Mouse (Mus musculus): ENCODE measurements at regions not wholly inside any gene's neighbourhood (a gene's known extent, or its start where the extent isn't known, plus 50 kb on each side); places are given as distances from the start of the nearest gene placed in this dataset.

DNA sequence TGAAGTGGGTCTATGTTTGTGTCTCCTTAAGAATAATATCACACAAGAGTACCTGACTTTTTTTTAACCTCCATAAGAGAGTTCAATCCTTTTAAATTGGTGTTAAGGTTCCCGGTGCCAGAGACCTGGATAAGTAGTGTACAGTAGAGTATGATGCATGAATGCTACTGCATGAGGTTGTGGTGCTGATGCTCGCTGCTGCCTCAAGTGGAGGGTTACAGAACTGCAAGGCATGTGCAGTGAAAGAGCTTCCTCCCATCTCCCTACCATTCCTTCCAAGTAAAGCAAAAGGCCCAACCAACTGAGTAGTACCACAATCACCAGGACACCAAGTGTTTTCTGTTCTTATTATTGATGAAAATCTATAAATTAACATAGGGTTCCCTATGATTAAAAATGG is 227.5 kb downstream of the Plod2 start:
- H3K4me1 ChIP-seq (ENCODE audit: insufficient read depth, low read length) = no peaks in the 10 kb centered on the region
- no peak for ATAC-seq
- H3K27ac ChIP-seq = no peak overlapping the region
- H3K9me3 ChIP-seq (ENCODE audit: low read length) = no peaks in the 10 kb centered on the region
- DNase-seq (ENCODE audit: low spot score) = no peak
- H3K4me2 ChIP-seq (ENCODE audit: low read depth, low read length) = no peak overlapping the region
- 54% methylated on average over 2 of the region's 2 CpGs for WGBS
- no peaks in the 10 kb centered on the region for H3K27me3 ChIP-seq (ENCODE audit: insufficient read depth, low read length)
- H3K9ac ChIP-seq (replicated peaks; ENCODE audit: low read length) = no peak overlapping the region
- H3K4me3 ChIP-seq (ENCODE audit: low read length) = no peak overlapping the region
- TF ChIP-seq CTCF (IDR thresholded peaks at IDR 0.05; ENCODE audit: low read depth) = peak; percentile 66
- no peaks in the 10 kb centered on the region for H3K36me3 ChIP-seq (ENCODE audit: insufficient read depth, low read length)

DNA sequence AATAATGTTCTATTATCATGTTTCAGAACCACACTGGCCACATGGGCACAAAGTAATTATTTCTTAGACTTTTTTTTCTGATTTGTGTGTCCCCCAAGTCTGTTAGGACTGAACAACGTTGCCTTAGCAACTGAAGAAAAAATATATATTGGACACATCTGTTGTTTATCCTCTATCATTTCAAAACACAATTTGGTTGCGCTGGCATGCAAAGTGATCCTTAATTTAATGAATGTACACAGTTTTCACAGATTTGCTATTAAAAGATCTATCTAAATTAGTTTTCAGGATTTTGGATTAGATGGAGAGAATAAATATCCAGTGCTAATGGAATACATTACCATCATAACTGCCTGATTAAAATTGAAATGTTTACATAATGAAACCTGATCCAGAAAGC is 229.0 kb downstream of the Plod2 start:
- no peaks in the 10 kb centered on the region for H3K9me3 ChIP-seq (ENCODE audit: low read length)
- H3K4me2 ChIP-seq (ENCODE audit: low read depth, low read length) = no peak overlapping the region
- DNase-seq (ENCODE audit: low spot score) = no peak
- H3K36me3 ChIP-seq (ENCODE audit: insufficient read depth, low read length) = no peaks in the 10 kb centered on the region
- no peak overlapping the region for H3K9ac ChIP-seq (replicated peaks; ENCODE audit: low read length)
- no peak for ATAC-seq
- H3K27me3 ChIP-seq (ENCODE audit: insufficient read depth, low read length) = no peaks in the 10 kb centered on the region
- no peak overlapping the region for H3K4me3 ChIP-seq (ENCODE audit: low read length)
- H3K27ac ChIP-seq = no peak overlapping the region
- no peak for TF ChIP-seq CTCF (IDR thresholded peaks at IDR 0.05; ENCODE audit: low read depth)
- no peaks in the 10 kb centered on the region for H3K4me1 ChIP-seq (ENCODE audit: insufficient read depth, low read length)
- 75% methylated on average over 2 of the region's 2 CpGs for WGBS

DNA sequence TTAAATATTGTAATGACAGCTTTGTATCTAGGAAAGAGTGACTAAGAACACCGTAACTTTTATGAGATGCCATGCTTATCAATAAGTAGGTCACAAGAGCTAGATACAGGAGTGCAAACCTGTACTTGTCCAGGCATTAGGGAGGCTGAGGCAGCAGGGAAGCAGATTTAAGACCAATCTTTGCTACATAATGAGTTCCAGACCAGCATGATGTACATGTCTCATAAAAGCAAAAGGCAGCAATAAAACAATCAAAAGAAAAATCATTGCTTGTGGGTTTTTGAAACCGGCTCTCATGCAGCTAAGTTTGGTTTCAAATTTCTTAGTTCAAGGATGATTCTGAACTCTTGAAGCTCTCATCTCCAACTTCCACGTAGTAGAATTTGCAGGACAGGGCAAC is 229.7 kb downstream of the Plod2 start:
- Histone ChIP-seq H3K36me3 (ENCODE audit: insufficient read depth, low read length) (no peaks in the 10 kb centered on the region), H3K27ac (no peak overlapping the region), H3K27me3 (ENCODE audit: insufficient read depth, low read length) (no peaks in the 10 kb centered on the region), H3K4me1 (ENCODE audit: insufficient read depth, low read length) (no peaks in the 10 kb centered on the region), H3K9ac (replicated peaks; ENCODE audit: low read length) (no peak overlapping the region), H3K4me3 (ENCODE audit: low read length) (no peak overlapping the region), H3K4me2 (ENCODE audit: low read depth, low read length) (no peak overlapping the region), H3K9me3 (ENCODE audit: low read length) (no peaks in the 10 kb centered on the region)
- ATAC-seq (no peak), DNase-seq (ENCODE audit: low spot score) (no peak)
- 80% methylated on average over 3 of the region's 3 CpGs for WGBS
- no peak for TF ChIP-seq CTCF (IDR thresholded peaks at IDR 0.05; ENCODE audit: low read depth)

DNA sequence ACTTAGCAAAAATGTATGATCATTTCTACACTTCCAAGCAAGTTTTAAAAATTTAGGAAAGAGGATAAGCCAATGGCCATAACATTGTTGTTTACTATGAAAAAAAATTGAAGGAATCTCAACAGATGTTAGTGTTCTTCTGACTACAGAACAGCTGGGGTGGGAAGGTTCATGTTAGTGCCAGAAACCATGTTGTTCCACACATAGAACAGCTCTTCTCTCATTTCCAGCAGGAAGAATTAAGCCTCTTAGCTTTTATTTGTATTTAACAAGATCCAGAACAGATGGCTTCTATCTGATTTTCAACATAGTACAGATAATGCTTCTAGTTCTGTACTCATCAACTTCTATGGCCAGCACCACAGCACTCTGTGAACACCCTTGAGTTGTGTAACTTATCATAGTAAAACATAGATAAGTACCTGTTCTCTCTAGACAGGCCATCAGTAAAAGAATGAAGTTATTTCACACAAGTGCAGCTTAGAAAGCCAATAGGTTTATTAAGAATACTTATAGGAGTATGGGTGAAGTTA is 241.0 kb downstream of the Plod2 start:
- H3K4me3 ChIP-seq (ENCODE audit: low read length) = no peak overlapping the region
- H3K4me1 ChIP-seq (ENCODE audit: insufficient read depth, low read length) = no peaks in the 10 kb centered on the region
- no peak for TF ChIP-seq CTCF (IDR thresholded peaks at IDR 0.05; ENCODE audit: low read depth)
- DNase-seq (ENCODE audit: low spot score) (no peak), ATAC-seq (no peak)
- H3K9me3 ChIP-seq (ENCODE audit: low read length) = no peaks in the 10 kb centered on the region
- no peaks in the 10 kb centered on the region for H3K36me3 ChIP-seq (ENCODE audit: insufficient read depth, low read length)
- no peak overlapping the region for H3K4me2 ChIP-seq (ENCODE audit: low read depth, low read length)
- H3K27me3 ChIP-seq (ENCODE audit: insufficient read depth, low read length) = no peaks in the 10 kb centered on the region
- H3K9ac ChIP-seq (replicated peaks; ENCODE audit: low read length) = no peak overlapping the region
- no peak overlapping the region for H3K27ac ChIP-seq

- Histone ChIP-seq H3K27ac (no peak overlapping the region), H3K27me3 (ENCODE audit: insufficient read depth, low read length) (no peaks in the 10 kb centered on the region), H3K4me2 (ENCODE audit: low read depth, low read length) (no peak overlapping the region), H3K9ac (replicated peaks; ENCODE audit: low read length) (no peak overlapping the region), H3K4me3 (ENCODE audit: low read length) (no peak overlapping the region), H3K4me1 (ENCODE audit: insufficient read depth, low read length) (no peaks in the 10 kb centered on the region), H3K9me3 (ENCODE audit: low read length) (no peaks in the 10 kb centered on the region), H3K36me3 (ENCODE audit: insufficient read depth, low read length) (no peaks in the 10 kb centered on the region)
- DNase-seq (ENCODE audit: low spot score) (no peak), ATAC-seq (no peak)
- no peak for TF ChIP-seq CTCF (IDR thresholded peaks at IDR 0.05; ENCODE audit: low read depth)
- 71% methylated on average over 1 of the region's 1 CpGs for WGBS
These were observed 257.7 kb downstream of the Plod2 start for GRCm38 (mm10) chr9:92799695-92800094.

DNA sequence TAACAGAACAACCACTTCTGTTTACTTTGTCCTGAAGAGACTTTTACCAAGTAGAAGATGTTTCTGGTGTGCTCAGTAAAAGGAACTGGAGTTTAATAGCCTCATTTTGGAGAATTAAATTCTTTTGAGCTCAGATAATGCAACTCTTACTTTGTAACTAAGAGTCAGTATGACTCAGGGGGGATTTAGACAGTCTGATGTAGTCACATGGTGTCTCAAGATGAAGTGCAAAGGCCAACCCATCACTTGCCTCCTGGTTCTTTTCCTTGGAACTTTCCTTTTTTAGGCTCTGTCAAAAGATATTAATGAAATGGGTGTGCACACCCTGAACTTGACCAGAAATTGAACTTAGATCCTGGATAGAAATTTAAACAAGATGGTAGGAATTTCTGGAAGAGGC is 267.4 kb downstream of the Plod2 start:
- ATAC-seq = no peak
- Histone ChIP-seq H3K27me3 (ENCODE audit: insufficient read depth, low read length) (no peaks in the 10 kb centered on the region), H3K4me1 (ENCODE audit: insufficient read depth, low read length) (no peaks in the 10 kb centered on the region), H3K36me3 (ENCODE audit: insufficient read depth, low read length) (no peaks in the 10 kb centered on the region), H3K4me2 (ENCODE audit: low read depth, low read length) (no peak overlapping the region), H3K4me3 (ENCODE audit: low read length) (no peak overlapping the region), H3K9me3 (ENCODE audit: low read length) (no peaks in the 10 kb centered on the region), H3K9ac (replicated peaks; ENCODE audit: low read length) (no peak overlapping the region), H3K27ac (no peak overlapping the region)
- no peak for DNase-seq (ENCODE audit: low spot score)
- TF ChIP-seq CTCF (IDR thresholded peaks at IDR 0.05; ENCODE audit: low read depth) = no peak

DNA sequence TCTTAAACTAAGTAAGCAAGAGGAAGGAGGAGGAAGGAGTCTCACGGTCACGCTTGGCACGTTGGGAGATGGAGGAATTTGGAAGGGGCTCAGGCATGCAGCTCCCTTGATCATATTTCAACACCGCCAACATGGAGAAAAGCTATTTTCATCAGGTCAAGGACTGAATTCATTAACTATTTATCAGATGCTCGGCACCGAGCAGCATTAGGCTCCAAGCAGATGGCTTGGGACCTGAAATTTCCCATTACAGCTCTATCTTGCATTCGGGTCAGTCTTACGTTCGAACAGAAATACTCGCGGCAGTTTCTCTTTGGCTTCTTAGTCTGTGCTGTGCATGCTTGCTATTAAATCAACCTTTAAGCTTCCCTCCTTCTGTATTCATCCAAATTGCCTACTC is 278.7 kb downstream of the Plod2 start:
- Histone ChIP-seq H3K27me3 (ENCODE audit: insufficient read depth, low read length) (no peaks in the 10 kb centered on the region), H3K27ac (no peak overlapping the region), H3K4me1 (ENCODE audit: insufficient read depth, low read length) (no peaks in the 10 kb centered on the region), H3K4me3 (ENCODE audit: low read length) (peak overlapping the region; percentile 21), H3K9ac (replicated peaks; ENCODE audit: low read length) (no peak overlapping the region), H3K9me3 (ENCODE audit: low read length) (no peaks in the 10 kb centered on the region), H3K4me2 (ENCODE audit: low read depth, low read length) (peak overlapping the region; percentile 50), H3K36me3 (ENCODE audit: insufficient read depth, low read length) (no peaks in the 10 kb centered on the region)
- no peak for TF ChIP-seq CTCF (IDR thresholded peaks at IDR 0.05; ENCODE audit: low read depth)
- WGBS = 27% methylated on average over 11 of the region's 11 CpGs
- DNase-seq (ENCODE audit: low spot score) = peak; percentile 45
- ATAC-seq = no peak

Data from hindbrain, postnatal 0 days (tissue).